Comparison of ENCODE assay signal across 12 mouse cellular contexts in the genomic region with DNA sequence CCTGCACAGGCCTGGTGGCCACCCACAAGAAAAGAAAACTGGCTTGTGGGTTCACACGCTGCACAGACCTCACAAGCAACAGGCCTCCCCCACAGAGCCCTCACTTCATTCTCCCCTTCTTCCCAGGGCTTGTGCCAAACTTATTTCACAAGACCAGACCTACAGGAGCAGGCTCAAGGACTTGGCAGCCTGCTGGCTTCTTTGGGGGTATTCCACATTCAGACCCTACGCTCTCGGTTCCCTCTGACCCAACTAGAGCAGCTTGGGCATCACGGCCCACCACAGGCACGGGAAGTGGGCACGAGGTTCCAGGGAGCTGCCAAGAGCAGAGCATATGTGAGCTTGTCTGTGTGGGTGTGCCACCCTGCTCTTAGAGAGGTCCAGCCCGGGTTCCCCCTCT. TPM values are rescaled to one million over a fixed set of nuclear protein-coding genes. Genes with fewer than 3 reads are reported as not detected.
DNase-seq lines count a peak whose midpoint lies in the region; ATAC-seq and TF ChIP-seq lines count a peak whose summit lies in the region.
"Had no signal": no experiment of that assay in that cellular context is flagged by ENCODE, and none has a peak within 500 bp of the region (broad histone marks: within the 10 kb centered on the region; RNA-seq: fewer than 3 reads in every experiment).

No protein-coding gene starts in this region.

- intact Hi-C loops in heart, postnatal 25 days (cut with DNase I) = no loop called here

- peak overlapping the region; percentile 2; the same call in 1 of the 2 replicates for H3K27ac ChIP-seq in heart, postnatal 0 days (ENCODE audit: low read depth)
- peak overlapping the region; percentile 39; the same call in 1 of the 2 replicates for H3K27ac ChIP-seq in embryonic facial prominence, embryonic 15.5 days (replicated peaks)
- H3K27ac ChIP-seq in lung, postnatal 0 days (ENCODE audit: low read length) = peak overlapping the region; percentile 92
- H3K27ac ChIP-seq in intestine, embryonic 16.5 days (ENCODE audit: low read length) = no peak overlapping the region
- H3K27ac ChIP-seq: kidney, postnatal 0 days; midbrain, embryonic 12.5 days had no signal

- ATAC-seq in heart, postnatal 0 days (ENCODE audit: insufficient read depth, low read depth) = no peak
- no peak for ATAC-seq in embryonic facial prominence, embryonic 15.5 days (ENCODE audit: insufficient number of reproducible peaks, low FRiP score, low TSS enrichment, low read depth)
- ATAC-seq in lung, postnatal 0 days = no peak
- ATAC-seq in intestine, embryonic 16.5 days = no peak
- no peak for ATAC-seq in monocyte, adult 5-6 weeks (replicated peaks; ENCODE audit: insufficient number of reproducible peaks, low FRiP score, low TSS enrichment, poor library complexity, severe bottlenecking)

- no peak for TF ChIP-seq CTCF in heart, postnatal 0 days (IDR thresholded peaks at IDR 0.05; ENCODE audit: low read depth)
- TF ChIP-seq CTCF in lung, postnatal 0 days (IDR thresholded peaks at IDR 0.05) = no peak

- no peaks in the 10 kb centered on the region for H3K36me3 ChIP-seq in heart, postnatal 0 days (replicated peaks; ENCODE audit: control insufficient read depth, insufficient read depth, low read length)
- H3K36me3 ChIP-seq in embryonic facial prominence, embryonic 15.5 days = no peaks in the 10 kb centered on the region
- H3K36me3 ChIP-seq in lung, postnatal 0 days (ENCODE audit: insufficient read depth, low read length) = no peaks in the 10 kb centered on the region
- H3K36me3 ChIP-seq in intestine, embryonic 16.5 days (ENCODE audit: control insufficient read depth, insufficient read depth, low read length) = no peaks in the 10 kb centered on the region
- H3K36me3 ChIP-seq: midbrain, embryonic 12.5 days had no signal

- no peak for DNase-seq in heart, postnatal 0 days (ENCODE audit: low spot score)
- no peak for DNase-seq in heart, postnatal 25 days (ENCODE audit: low spot score)
- DNase-seq in NIH3T3 (ENCODE audit: low read depth) = peak; percentile 86
- DNase-seq in lung, postnatal 0 days (ENCODE audit: low spot score) = peak; percentile 82
- DNase-seq: gastrocnemius, postnatal 14 days; thymus, postnatal 36 days had no signal

- no peak for TF ChIP-seq EP300 in heart, postnatal 0 days (IDR thresholded peaks at IDR 0.05; ENCODE audit: low read depth)
- TF ChIP-seq EP300 in lung, postnatal 0 days (IDR thresholded peaks at IDR 0.05) = 0 out of 2 replicates have a peak, but pooled peaks have one; percentile 40

- H3K27me3 ChIP-seq in heart, postnatal 0 days (ENCODE audit: control insufficient read depth, insufficient read depth, low read length) = no peaks in the 10 kb centered on the region
- no peaks in the 10 kb centered on the region; the same call in 1 of the 2 replicates for H3K27me3 ChIP-seq in embryonic facial prominence, embryonic 15.5 days
- H3K27me3 ChIP-seq in lung, postnatal 0 days (replicated peaks; ENCODE audit: insufficient read depth, low read length) = no peaks in the 10 kb centered on the region
- no peaks in the 10 kb centered on the region for H3K27me3 ChIP-seq in intestine, embryonic 16.5 days (replicated peaks; ENCODE audit: control insufficient read depth, insufficient read depth, low read length)

- no peak overlapping the region for H3K4me2 ChIP-seq in heart, postnatal 0 days (ENCODE audit: low read depth, low read length)
- H3K4me2 ChIP-seq in embryonic facial prominence, embryonic 15.5 days (replicated peaks) = no peak overlapping the region
- peak overlapping the region; percentile 14; the same call in 1 of the 2 replicates for H3K4me2 ChIP-seq in lung, postnatal 0 days (replicated peaks; ENCODE audit: low read depth, low read length)
- no peak overlapping the region for H3K4me2 ChIP-seq in intestine, embryonic 16.5 days (ENCODE audit: low read depth, low read length)
- H3K4me2 ChIP-seq: midbrain, embryonic 12.5 days had no signal

- 78% methylated on average over 7 of the region's 7 CpGs for WGBS in heart, postnatal 0 days
- 62% methylated on average over 7 of the region's 7 CpGs for WGBS in embryonic facial prominence, embryonic 15.5 days
- WGBS in lung, postnatal 0 days = 54% methylated on average over 7 of the region's 7 CpGs
- WGBS in intestine, embryonic 16.5 days = 80% methylated on average over 7 of the region's 7 CpGs

- H3K4me3 ChIP-seq in heart, postnatal 0 days (ENCODE audit: low read depth, low read length) = no peak overlapping the region
- H3K4me3 ChIP-seq in embryonic facial prominence, embryonic 15.5 days (replicated peaks) = no peak overlapping the region
- H3K4me3 ChIP-seq in lung, postnatal 0 days (ENCODE audit: low read depth, low read length) = no peak overlapping the region
- no peak overlapping the region for H3K4me3 ChIP-seq in intestine, embryonic 16.5 days (ENCODE audit: low read length)
- H3K4me3 ChIP-seq: midbrain, embryonic 12.5 days had no signal

- H3K9me3 ChIP-seq in heart, postnatal 0 days (replicated peaks; ENCODE audit: control insufficient read depth, low read length) = no peaks in the 10 kb centered on the region
- H3K9me3 ChIP-seq in embryonic facial prominence, embryonic 15.5 days (replicated peaks) = no peaks in the 10 kb centered on the region
- no peaks in the 10 kb centered on the region for H3K9me3 ChIP-seq in lung, postnatal 0 days (ENCODE audit: low read length)
- no peaks in the 10 kb centered on the region for H3K9me3 ChIP-seq in intestine, embryonic 16.5 days (ENCODE audit: control insufficient read depth, low read length)
- H3K9me3 ChIP-seq: midbrain, embryonic 12.5 days had no signal

- H3K4me1 ChIP-seq in heart, postnatal 0 days (ENCODE audit: control insufficient read depth, insufficient read depth) = peaks cover 73% of the 10 kb centered on the region
- peaks cover 66% of the 10 kb centered on the region for H3K4me1 ChIP-seq in embryonic facial prominence, embryonic 15.5 days
- H3K4me1 ChIP-seq in lung, postnatal 0 days (ENCODE audit: insufficient read depth, low read depth, low read length) = peaks cover 70% of the 10 kb centered on the region
- peaks cover 50% of the 10 kb centered on the region for H3K4me1 ChIP-seq in intestine, embryonic 16.5 days (ENCODE audit: control insufficient read depth, insufficient read depth, low read length)

- no peak overlapping the region for H3K9ac ChIP-seq in heart, postnatal 0 days (replicated peaks; ENCODE audit: low read depth, low read length)
- no peak overlapping the region for H3K9ac ChIP-seq in embryonic facial prominence, embryonic 15.5 days
- no peak overlapping the region for H3K9ac ChIP-seq in lung, postnatal 0 days (replicated peaks; ENCODE audit: low read depth)
- no peak overlapping the region for H3K9ac ChIP-seq in intestine, embryonic 16.5 days (ENCODE audit: low read depth, low read length)
- H3K9ac ChIP-seq: midbrain, embryonic 12.5 days had no signal

RNA-seq across cellular contexts. Expression of a gene that starts 9.2 kb away (rescaled TPM):
- 19.0 and 25.5 TPM in 2 replicates for total RNA-seq in heart, postnatal 0 days (2014; rRNA removed; ENCODE audit: low replicate concordance)
- polyA plus RNA-seq in heart, postnatal 0 days (2015; fragmentation: Nextera tagmentation; extraction: Ambion mirVana) = 5.8 and 6.1 TPM in 2 replicates
- 10 to 100 TPM; 10.6 to 12.8 TPM for total RNA-seq in heart, postnatal 25 days (2021)
- polyA plus RNA-seq in embryonic facial prominence, embryonic 15.5 days (2015; fragmentation: Nextera tagmentation; extraction: Ambion mirVana) = 8.3 and 8.8 TPM in 2 replicates
- polyA plus RNA-seq in lung, postnatal 0 days (2015; fragmentation: Nextera tagmentation; extraction: Ambion mirVana) = 23.5 and 27.9 TPM in 2 replicates
- polyA plus RNA-seq in intestine, embryonic 16.5 days (2015; fragmentation: Nextera tagmentation; extraction: Ambion mirVana) = 10.8 and 11.9 TPM in 2 replicates
- total RNA-seq in monocyte, adult 5-6 weeks (2017) = 14.1 to 16.7 TPM (median 15.1 TPM) in 3 replicates

RNA-seq across cellular contexts. Expression of a gene that starts 31.4 kb away (rescaled TPM):
- not detected in 2 replicates for total RNA-seq in heart, postnatal 0 days (2014; rRNA removed; ENCODE audit: low replicate concordance)
- polyA plus RNA-seq in heart, postnatal 0 days (2015; fragmentation: Nextera tagmentation; extraction: Ambion mirVana) = not detected in 2 replicates
- not detected for total RNA-seq in heart, postnatal 25 days (2021)
- polyA plus RNA-seq in embryonic facial prominence, embryonic 15.5 days (2015; fragmentation: Nextera tagmentation; extraction: Ambion mirVana) = not detected in 2 replicates
- polyA plus RNA-seq in lung, postnatal 0 days (2015; fragmentation: Nextera tagmentation; extraction: Ambion mirVana) = 0.26 TPM in 1 of 2 replicates, not detected in the other
- polyA plus RNA-seq in intestine, embryonic 16.5 days (2015; fragmentation: Nextera tagmentation; extraction: Ambion mirVana) = not detected in 2 replicates
- total RNA-seq in monocyte, adult 5-6 weeks (2017) = not detected in 3 replicates
- total RNA-seq: gastrocnemius, postnatal 14 days had no signal
- polyA plus RNA-seq: activated CD4-positive, CD25-positive, alpha-beta regulatory T cell, adult 4 months; kidney, postnatal 0 days had no signal

RNA-seq across cellular contexts. Expression of a gene that starts 35.7 kb away (rescaled TPM):
- total RNA-seq in heart, postnatal 0 days (2014; rRNA removed; ENCODE audit: low replicate concordance) = not detected in 2 replicates
- 2.5 and 2.6 TPM in 2 replicates for polyA plus RNA-seq in heart, postnatal 0 days (2015; fragmentation: Nextera tagmentation; extraction: Ambion mirVana)
- 1 to 10 TPM; 1.0 to 1.6 TPM for total RNA-seq in heart, postnatal 25 days (2021)
- polyA plus RNA-seq in embryonic facial prominence, embryonic 15.5 days (2015; fragmentation: Nextera tagmentation; extraction: Ambion mirVana) = 3.6 and 3.8 TPM in 2 replicates
- polyA plus RNA-seq in lung, postnatal 0 days (2015; fragmentation: Nextera tagmentation; extraction: Ambion mirVana) = 10.9 and 16.4 TPM in 2 replicates
- 1.4 and 1.9 TPM in 2 replicates for polyA plus RNA-seq in intestine, embryonic 16.5 days (2015; fragmentation: Nextera tagmentation; extraction: Ambion mirVana)
- total RNA-seq in monocyte, adult 5-6 weeks (2017) = not detected in 3 replicates
- polyA plus RNA-seq: activated CD4-positive, CD25-positive, alpha-beta regulatory T cell, adult 4 months had no signal

RNA-seq across cellular contexts. Expression of a gene that starts 36.4 kb away (rescaled TPM):
- total RNA-seq in heart, postnatal 0 days (2014; rRNA removed; ENCODE audit: low replicate concordance) = 17.2 and 34.8 TPM in 2 replicates
- 4.1 and 5.2 TPM in 2 replicates for polyA plus RNA-seq in heart, postnatal 0 days (2015; fragmentation: Nextera tagmentation; extraction: Ambion mirVana)
- 10 to 100 TPM; 31.4 to 37.1 TPM for total RNA-seq in heart, postnatal 25 days (2021)
- polyA plus RNA-seq in embryonic facial prominence, embryonic 15.5 days (2015; fragmentation: Nextera tagmentation; extraction: Ambion mirVana) = 14.2 and 14.6 TPM in 2 replicates
- 9.1 and 9.8 TPM in 2 replicates for polyA plus RNA-seq in lung, postnatal 0 days (2015; fragmentation: Nextera tagmentation; extraction: Ambion mirVana)
- polyA plus RNA-seq in intestine, embryonic 16.5 days (2015; fragmentation: Nextera tagmentation; extraction: Ambion mirVana) = 3.1 and 3.7 TPM in 2 replicates
- total RNA-seq in monocyte, adult 5-6 weeks (2017) = 16.3 to 21.9 TPM (median 19.8 TPM) in 3 replicates

RNA-seq across cellular contexts. Expression of a gene that starts 36.5 kb away (rescaled TPM):
- 11.4 and 38.8 TPM in 2 replicates for total RNA-seq in heart, postnatal 0 days (2014; rRNA removed; ENCODE audit: low replicate concordance)
- 21.1 and 21.6 TPM in 2 replicates for polyA plus RNA-seq in heart, postnatal 0 days (2015; fragmentation: Nextera tagmentation; extraction: Ambion mirVana)
- 10 to 100 TPM; 34.8 to 49.8 TPM for total RNA-seq in heart, postnatal 25 days (2021)
- polyA plus RNA-seq in embryonic facial prominence, embryonic 15.5 days (2015; fragmentation: Nextera tagmentation; extraction: Ambion mirVana) = 32.7 and 33.3 TPM in 2 replicates
- polyA plus RNA-seq in lung, postnatal 0 days (2015; fragmentation: Nextera tagmentation; extraction: Ambion mirVana) = 27.3 and 32.0 TPM in 2 replicates
- 12.3 and 14.4 TPM in 2 replicates for polyA plus RNA-seq in intestine, embryonic 16.5 days (2015; fragmentation: Nextera tagmentation; extraction: Ambion mirVana)
- 0.29 TPM in 1 of 3 replicates, not detected in the others for total RNA-seq in monocyte, adult 5-6 weeks (2017)
- polyA plus RNA-seq: activated CD4-positive, CD25-positive, alpha-beta regulatory T cell, adult 4 months had no signal

Comparison
In these comparisons a context has a peak if more than half of its experiments do, and no peak if none do; other contexts are left out.
1. DNase-seq: peak in NIH3T3 (single experiment) and lung, postnatal 0 days (single experiment); none in heart, postnatal 0 days (single experiment) and heart, postnatal 25 days (single experiment).